Mouse (Mus musculus): Measurements from ENCODE around the gene Ocel1. TPM values are rescaled to one million over a fixed set of nuclear protein-coding genes. Genes with fewer than 3 reads are reported as not detected.

The Ocel1 gene
- total and polyA plus RNA-seq, 3 experiments: 4.8 to 7.4 (median 7.1) TPM

DNA sequence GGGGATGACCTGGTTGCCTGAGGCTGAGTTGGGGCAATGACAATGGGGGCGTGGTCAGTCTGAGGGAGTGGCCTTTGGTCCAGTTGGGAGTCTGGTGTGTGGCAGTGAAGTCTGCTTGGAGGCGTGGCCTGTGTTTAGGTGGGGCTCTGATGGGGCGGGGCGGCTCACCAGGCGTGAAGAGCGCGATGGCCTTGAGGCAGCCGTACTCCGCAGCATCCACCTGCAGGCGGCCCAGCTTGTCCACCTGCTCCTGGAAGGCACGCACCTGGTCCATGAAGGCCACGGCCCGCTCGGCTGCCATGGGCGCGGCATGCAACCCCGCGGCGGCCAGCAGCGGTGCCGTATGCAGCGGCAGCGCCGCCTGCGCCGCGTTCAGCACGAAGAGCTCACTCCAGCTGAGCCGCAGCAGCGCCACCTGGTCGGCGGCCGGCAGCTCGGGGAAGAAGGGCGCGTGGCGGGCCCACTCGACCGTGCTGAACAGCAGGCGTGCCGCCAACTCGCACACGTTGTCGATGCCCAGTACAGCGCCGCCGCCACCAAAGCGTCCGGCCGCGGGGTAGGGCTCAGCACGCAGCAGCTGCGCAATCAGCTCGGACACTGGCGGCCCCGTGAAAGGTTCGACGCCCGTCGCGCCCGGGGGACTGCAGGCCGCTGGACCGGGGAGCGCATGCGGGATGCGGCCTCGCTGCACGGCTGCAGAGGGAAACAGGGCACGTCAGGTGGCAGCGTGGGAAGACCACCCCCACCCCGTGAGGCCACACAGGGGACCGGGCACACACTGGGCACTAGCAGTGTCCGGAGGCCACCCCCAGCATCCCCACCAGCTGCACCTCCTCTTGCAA lies 4.7 kb downstream of the Ocel1 start:
- Histone ChIP-seq H3K27me3 (replicated peaks) (no peaks in the 10 kb centered on the region), H3K4me3 (replicated peaks in 1 of 3; ENCODE audit: low read depth in 2 of 3, low read length in 2 of 3, poor library complexity in 1 of 3) (no peak overlapping the region), H3K9ac (ENCODE audit: insufficient read depth, low read depth) (no peak overlapping the region), H3K4me1 (ENCODE audit: control insufficient read depth in 1 of 2, insufficient read depth in 2 of 2) (peaks cover 17 to 50% of the 10 kb centered on the region in 2 experiments), H3K4me2 (ENCODE audit: insufficient read depth, low read depth, poor library complexity, severe bottlenecking) (no peak overlapping the region), H3K9me3 (replicated peaks; ENCODE audit: low read length) (peaks cover 9% of the 10 kb centered on the region), H3K79me2 (replicated peaks; ENCODE audit: control insufficient read depth, extremely low read depth, insufficient read depth, poor library complexity, severe bottlenecking) (no peaks in the 10 kb centered on the region), H3K27ac (ENCODE audit: insufficient read depth, low read depth) (no peak overlapping the region), H3K36me3 (replicated peaks in 1 of 2; ENCODE audit: control insufficient read depth in 1 of 2, insufficient read depth in 1 of 2, low read length in 1 of 2) (peaks cover 21 to 63% of the 10 kb centered on the region in 2 experiments)
- DNase-seq (ENCODE audit: extremely low read depth): no peak
- TF ChIP-seq POLR2A (IDR thresholded peaks at IDR 0.05; ENCODE audit: low read depth, low read length): no peak
- TF ChIP-seq E2F4 (IDR thresholded peaks at IDR 0.05; ENCODE audit: insufficient replicate concordance, low read depth, low read length): no peak
- no peak for TF ChIP-seq EP300 (IDR thresholded peaks at IDR 0.05; ENCODE audit: low read length)
- no peak for TF ChIP-seq MEF2A (IDR thresholded peaks at IDR 0.05; ENCODE audit: borderline replicate concordance, low read depth, low read length)
- no peak for TF ChIP-seq MAFK (IDR thresholded peaks at IDR 0.05; ENCODE audit: insufficient replicate concordance, low read length)
- no peak for TF ChIP-seq RAD21 (IDR thresholded peaks at IDR 0.05; ENCODE audit: low read depth, low read length)
- TF ChIP-seq MYC (IDR thresholded peaks at IDR 0.05; ENCODE audit: low read depth, low read length): no peak
- no peak for TF ChIP-seq ETS1 (conservative IDR thresholded peaks at IDR 0.05; ENCODE audit: low read depth, low read length)
- no peak for TF ChIP-seq CHD1 (IDR thresholded peaks at IDR 0.05; ENCODE audit: low read depth, low read length)
- no peak for TF ChIP-seq TBP (conservative IDR thresholded peaks at IDR 0.05; ENCODE audit: low read depth, low read length)
- TF ChIP-seq UBTF (IDR thresholded peaks at IDR 0.05; ENCODE audit: low read depth, low read length): no peak
- no peak for TF ChIP-seq SIN3A (IDR thresholded peaks at IDR 0.05; ENCODE audit: low read length)
- no peak for TF ChIP-seq PAX5 (IDR thresholded peaks at IDR 0.05; ENCODE audit: low read length)
- TF ChIP-seq ELF1 (IDR thresholded peaks at IDR 0.05; ENCODE audit: low read depth, low read length): no peak
- no peak for TF ChIP-seq GABPA (IDR thresholded peaks at IDR 0.05; ENCODE audit: insufficient replicate concordance, low read depth, low read length)
- TF ChIP-seq JUN (IDR thresholded peaks at IDR 0.05; ENCODE audit: insufficient read depth, low read depth, low read length): no peak
- TF ChIP-seq ZMIZ1 (IDR thresholded peaks at IDR 0.05; ENCODE audit: low read depth, low read length): no peak
- TF ChIP-seq NELFE (IDR thresholded peaks at IDR 0.05; ENCODE audit: low read depth, low read length): no peak
- TF ChIP-seq CTCF (conservative IDR thresholded peaks at IDR 0.05 in 1 of 2, IDR thresholded peaks at IDR 0.05 in 1 of 2; ENCODE audit: low read depth in 2 of 2, low read length in 2 of 2): no peak
- no peak for TF ChIP-seq MAZ (IDR thresholded peaks at IDR 0.05; ENCODE audit: low read depth, low read length)
- dilution Hi-C loops (cut with MboI; ENCODE audit: extremely low pct_ligation_motif_present, extremely low pct_unique_long_range_greater_than_20kb, low sequenced_read_pairs): no loop called here
- in situ Hi-C loops (cut with MboI; ENCODE audit: low pct_ligation_motif_present, low pct_unique_long_range_greater_than_20kb, low sequenced_read_pairs): no loop called here
